Mouse (Mus musculus) cerebellum, adult 18-20 months (tissue): ENCODE data around the gene Pym1.
A peak's percentile ranks its signal among the peaks of the same experiment; 100 is the strongest.

ENCODE experiments used
- DNase-seq, 2 experiments: peaks; one replicate each; pipeline ENCODE4 v3.0.0; 2021

The Pym1 gene

DNA sequence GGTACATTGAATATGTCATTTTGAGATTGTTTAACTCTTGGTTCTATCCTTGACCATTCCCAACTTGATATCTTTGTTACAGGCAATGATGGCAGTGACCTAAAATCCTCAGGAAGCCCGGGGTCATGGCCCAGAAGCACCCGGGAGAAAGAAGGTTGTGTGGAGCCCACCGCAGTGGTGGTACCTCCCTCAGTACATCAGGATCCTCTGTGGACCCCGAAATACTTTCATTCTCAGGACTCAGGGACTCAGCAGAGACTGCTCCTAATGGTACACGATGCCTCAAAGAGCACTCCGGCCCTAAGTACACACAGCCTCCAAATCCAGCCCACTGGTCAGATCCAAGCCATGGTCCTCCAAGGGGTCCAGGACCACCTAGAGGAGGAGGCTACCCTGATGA, 58.4 kb downstream of the Pym1 start:
- peak in 1 of 2 experiments; percentile 20 for DNase-seq

DNA sequence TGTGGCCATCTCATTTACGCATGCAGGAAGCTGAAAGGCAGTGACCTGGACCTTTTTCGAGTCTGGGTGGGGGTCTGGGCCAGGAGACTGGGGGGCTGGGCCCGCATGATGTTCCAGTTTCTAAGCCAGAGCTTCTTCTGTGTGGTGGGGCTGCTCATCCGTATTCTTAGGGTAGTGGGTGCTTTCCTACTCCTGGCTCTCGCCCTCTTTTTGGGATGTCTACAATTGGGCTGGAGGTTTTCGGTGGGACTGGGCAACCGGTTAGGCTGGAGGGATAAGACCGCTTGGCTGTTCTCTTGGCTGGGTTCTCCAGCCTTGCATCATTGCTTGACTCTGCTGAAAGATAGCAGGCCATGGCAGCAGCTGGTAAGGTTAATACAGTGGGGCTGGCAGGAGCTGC, 59.3 kb downstream of the Pym1 start:
- no peak for DNase-seq
